In the genomic region with DNA sequence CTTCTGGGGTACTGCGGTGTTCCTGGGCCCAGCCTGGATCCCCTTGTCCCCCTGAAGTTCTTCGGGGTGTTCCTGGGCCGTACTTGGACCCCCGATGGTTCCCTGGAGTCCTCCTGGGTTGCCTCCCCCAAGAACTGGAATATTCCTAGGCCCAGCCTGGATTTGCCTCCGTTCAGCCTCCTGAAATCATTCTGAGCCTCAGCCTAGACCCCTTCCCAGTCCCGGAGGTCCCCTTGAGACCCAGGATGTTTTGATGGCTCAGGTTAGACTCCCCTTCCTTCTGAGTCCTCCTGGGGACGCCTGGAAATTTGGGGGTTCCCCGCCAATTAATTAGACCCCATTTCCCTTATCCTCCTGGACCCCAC, we compare ENCODE assay signal across 8 mouse cellular contexts. TPM values are rescaled to one million over a fixed set of nuclear protein-coding genes. Genes with fewer than 3 reads are reported as not detected.
A peak's percentile ranks its signal among the peaks of the same experiment; 100 is the strongest.
DNase-seq lines count a peak whose midpoint lies in the region; ATAC-seq and TF ChIP-seq lines count a peak whose summit lies in the region.

No protein-coding gene starts in this region.

- H3K4me3 ChIP-seq in liver, adult 2 months (ENCODE audit: insufficient read depth, low read depth, low read length) = peak overlapping the region; percentile 85
- H3K4me3 ChIP-seq in embryonic facial prominence, embryonic 14.5 days (ENCODE audit: low read depth, low read length) = peak overlapping the region; percentile 94
- peak overlapping the region; percentile 96 for H3K4me3 ChIP-seq in intestine, embryonic 16.5 days (ENCODE audit: low read length)
- H3K4me3 ChIP-seq in neural tube, embryonic 13.5 days = peak overlapping the region; percentile 98

- 49% methylated on average over 8 of the region's 8 CpGs for WGBS in liver, adult 2 months
- WGBS in embryonic facial prominence, embryonic 14.5 days = 12% methylated on average over 8 of the region's 8 CpGs
- 39% methylated on average over 8 of the region's 8 CpGs for WGBS in intestine, embryonic 16.5 days
- 13% methylated on average over 8 of the region's 8 CpGs for WGBS in neural tube, embryonic 13.5 days

- no peak for TF ChIP-seq CTCF in liver, adult 2 months (IDR thresholded peaks at IDR 0.05; ENCODE audit: low read depth, low read length)

- peak overlapping the region; percentile 65 for H3K27ac ChIP-seq in liver, adult 2 months (replicated peaks; ENCODE audit: insufficient read depth, low read depth, low read length)
- H3K27ac ChIP-seq in embryonic facial prominence, embryonic 14.5 days (replicated peaks; ENCODE audit: low read depth, low read length) = peak overlapping the region; percentile 80
- peak overlapping the region; percentile 80 for H3K27ac ChIP-seq in intestine, embryonic 16.5 days (ENCODE audit: low read length)
- H3K27ac ChIP-seq in neural tube, embryonic 13.5 days (replicated peaks) = peak overlapping the region; percentile 83

- peaks cover 16% of the 10 kb centered on the region; the same call in 1 of the 2 replicates for H3K79me2 ChIP-seq in liver, adult 2 months (ENCODE audit: control insufficient read depth, insufficient read depth, low read length)

- H3K36me3 ChIP-seq in liver, adult 2 months (ENCODE audit: control insufficient read depth, insufficient read depth, low read length) = no peaks in the 10 kb centered on the region
- 0 out of 2 replicates have a peak, but pooled peaks cover 6% of the 10 kb centered on the region for H3K36me3 ChIP-seq in embryonic facial prominence, embryonic 14.5 days (ENCODE audit: control insufficient read depth, insufficient read depth, low read length)
- no peaks in the 10 kb centered on the region for H3K36me3 ChIP-seq in intestine, embryonic 16.5 days (ENCODE audit: control insufficient read depth, insufficient read depth, low read length)
- H3K36me3 ChIP-seq in neural tube, embryonic 13.5 days = no peaks in the 10 kb centered on the region

- H3K27me3 ChIP-seq in liver, adult 2 months (ENCODE audit: control insufficient read depth, insufficient read depth, low read length) = no peaks in the 10 kb centered on the region
- H3K27me3 ChIP-seq in embryonic facial prominence, embryonic 14.5 days (replicated peaks; ENCODE audit: control insufficient read depth, insufficient read depth, low read length) = no peaks in the 10 kb centered on the region
- no peaks in the 10 kb centered on the region for H3K27me3 ChIP-seq in intestine, embryonic 16.5 days (replicated peaks; ENCODE audit: control insufficient read depth, insufficient read depth, low read length)
- no peaks in the 10 kb centered on the region for H3K27me3 ChIP-seq in neural tube, embryonic 13.5 days

- peak overlapping the region; percentile 91 for H3K9ac ChIP-seq in liver, adult 2 months (ENCODE audit: low read depth, low read length)
- peak overlapping the region; percentile 97 for H3K9ac ChIP-seq in embryonic facial prominence, embryonic 14.5 days (ENCODE audit: low read depth, low read length)
- peak overlapping the region; percentile 99 for H3K9ac ChIP-seq in intestine, embryonic 16.5 days (ENCODE audit: low read depth, low read length)
- peak overlapping the region; percentile 99 for H3K9ac ChIP-seq in neural tube, embryonic 13.5 days

- H3K4me2 ChIP-seq in embryonic facial prominence, embryonic 14.5 days (ENCODE audit: low read depth, low read length) = peak overlapping the region; percentile 67
- peak overlapping the region; percentile 77 for H3K4me2 ChIP-seq in intestine, embryonic 16.5 days (ENCODE audit: low read depth, low read length)
- H3K4me2 ChIP-seq in neural tube, embryonic 13.5 days = peak overlapping the region; percentile 92

- no peak for DNase-seq in liver, adult 2 months (ENCODE audit: extremely low read depth, low read depth, low spot score)
- DNase-seq in liver = no peak
- DNase-seq in embryonic facial prominence, embryonic 14.5 days (ENCODE audit: low spot score) = no peak
- DNase-seq in cerebellum, adult 11-12 months = no peak
- no peak for DNase-seq in urinary bladder, postnatal 25 days (ENCODE audit: low spot score)
- DNase-seq in spleen, postnatal 4 days (ENCODE audit: low spot score in 2 of 2) = no peak

- no peak for TF ChIP-seq POLR2A in liver, adult 2 months (IDR thresholded peaks at IDR 0.05; ENCODE audit: extremely low read depth, insufficient read depth, low read length)

- no peaks in the 10 kb centered on the region for H3K9me3 ChIP-seq in embryonic facial prominence, embryonic 14.5 days (ENCODE audit: control insufficient read depth, low read length)
- H3K9me3 ChIP-seq in intestine, embryonic 16.5 days (ENCODE audit: control insufficient read depth, low read length) = no peaks in the 10 kb centered on the region
- no peaks in the 10 kb centered on the region for H3K9me3 ChIP-seq in neural tube, embryonic 13.5 days

- H3K4me1 ChIP-seq in liver, adult 2 months (ENCODE audit: control insufficient read depth, insufficient read depth, low read length) = peaks cover 21% of the 10 kb centered on the region
- H3K4me1 ChIP-seq in embryonic facial prominence, embryonic 14.5 days (ENCODE audit: control insufficient read depth, insufficient read depth, low read length) = peaks cover 21% of the 10 kb centered on the region
- peaks cover 24% of the 10 kb centered on the region for H3K4me1 ChIP-seq in intestine, embryonic 16.5 days (ENCODE audit: control insufficient read depth, insufficient read depth, low read length)
- peaks cover 42% of the 10 kb centered on the region for H3K4me1 ChIP-seq in neural tube, embryonic 13.5 days (replicated peaks)

- ATAC-seq in embryonic facial prominence, embryonic 14.5 days (ENCODE audit: low read depth) = peak; percentile 13; the same call in 1 of the 2 replicates
- no peak for ATAC-seq in intestine, embryonic 16.5 days
- peak; percentile 12 for ATAC-seq in neural tube, embryonic 13.5 days (ENCODE audit: low read depth)

RNA-seq across cellular contexts. Expression of gene Agpat3, which starts 0.4 kb away (rescaled TPM):
- 132 and 161 TPM in 2 replicates for total RNA-seq in liver, adult 2 months (2014; rRNA removed)
- polyA plus RNA-seq in liver, adult 2 months (2012; rRNA removed) = 351 and 387 TPM in 2 replicates
- 83.2 and 86.1 TPM in 2 replicates for polyA plus RNA-seq in embryonic facial prominence, embryonic 14.5 days (2014; fragmentation: Nextera tagmentation; extraction: Ambion mirVana)
- polyA plus RNA-seq in intestine, embryonic 16.5 days (2015; fragmentation: Nextera tagmentation; extraction: Ambion mirVana) = 30.0 and 42.5 TPM in 2 replicates
- 59.3 and 64.0 TPM in 2 replicates for polyA plus RNA-seq in neural tube, embryonic 13.5 days (2015; fragmentation: Nextera tagmentation; extraction: Ambion mirVana)
